Mouse (Mus musculus) spleen, postnatal 14 days (tissue): Measurements from ENCODE around the gene Nusap1.
"Not testable (repeated sequence)": the region's sequence is repeated elsewhere in the genome, so short reads cannot be mapped to it uniquely, and the experiment has no call there.

ENCODE experiments used
- DNase-seq, 2 experiments: peaks; one replicate each; pipeline ENCODE4 v3.0.0; 2021 to 2022; ENCODE audit warnings: low spot score in 2 of 2

Nusap1 gene

GRCm38 (mm10) chr2:119644254-119644653 is 26.2 kb downstream of the Nusap1 start:
- DNase-seq = no peak

GRCm38 (mm10) chr2:119662220-119663182 is 44.4 kb downstream of the Nusap1 start, which contains the start of gene Ndufaf1:
Ndufaf1 (minus strand) TSS chr2:119662827.
- peak; percentile 66 to 79 for DNase-seq

- DNase-seq = not testable (repeated sequence)
These were observed 47.6 kb downstream of the Nusap1 start for GRCm38 (mm10) chr2:119665744-119666143.

- DNase-seq = peak in 1 of 2 experiments; percentile 9
These were observed 50.9 kb downstream of the Nusap1 start for GRCm38 (mm10) chr2:119669010-119669409.

GRCm38 (mm10) chr2:119674525-119675214 is 56.6 kb downstream of the Nusap1 start, which contains the start of gene Rtf1:
Rtf1 (plus strand) TSS chr2:119675068.
- peak; percentile 97 to 98 for DNase-seq

- no peak for DNase-seq
These were observed 57.2 kb downstream of the Nusap1 start for GRCm38 (mm10) chr2:119675215-119675784.

GRCm38 (mm10) chr2:119675831-119676230 is 57.7 kb downstream of the Nusap1 start:
- DNase-seq = no peak

GRCm38 (mm10) chr2:119683706-119684105 is 65.6 kb downstream of the Nusap1 start:
- no peak for DNase-seq

- no peak for DNase-seq
These were observed 74.1 kb downstream of the Nusap1 start for GRCm38 (mm10) chr2:119692003-119692701.

- DNase-seq = no peak
These were observed 76.7 kb downstream of the Nusap1 start for GRCm38 (mm10) chr2:119694826-119695225.

- DNase-seq = no peak
These were observed 78.0 kb downstream of the Nusap1 start for GRCm38 (mm10) chr2:119696111-119696510.

- DNase-seq = peak; percentile 16 to 35
These were observed 80.4 kb downstream of the Nusap1 start for GRCm38 (mm10) chr2:119698472-119698871.

GRCm38 (mm10) chr2:119699962-119700361 is 81.9 kb downstream of the Nusap1 start:
- DNase-seq = no peak
